Mouse (Mus musculus) liver, embryonic 14.5 days (tissue): ENCODE results near the gene Mgat5. TPM values are rescaled to one million over a fixed set of nuclear protein-coding genes. Genes with fewer than 3 reads are reported as not detected.

Source experiments
- ATAC-seq: fragments of 200-750 bp; cut with Nextera tagmentation; 2 replicates; pipeline ENCODE4 v1.8.0; 2017; ENCODE audit warnings: moderate number of reproducible peaks, mild to moderate bottlenecking, moderate library complexity; ENCODE audit not compliant: insufficient read depth
- DNase-seq, 3 experiments: peaks; one replicate each; pipeline ENCODE4 v3.0.0-alpha.2; 2012 to 2013; ENCODE audit warnings: low read depth in 3 of 3, low spot score in 3 of 3
- H3K27ac ChIP-seq: fragments of 300-500 bp; sonication (generic); 2 replicates; pipeline ENCODE4 v1.5.1; 2014; ENCODE audit warnings: moderate library complexity, mild to moderate bottlenecking, control low read depth, inconsistent platforms
- H3K27me3 ChIP-seq: fragments of 300-500 bp; sonication (generic); 2 replicates; pipeline ENCODE4 v1.6.1; 2014; ENCODE audit warnings: mild to moderate bottlenecking, low read length, moderate library complexity; ENCODE audit not compliant: control insufficient read depth, insufficient read depth
- H3K36me3 ChIP-seq: fragments of 300-500 bp; sonication (generic); replicated peaks from 2 replicates; pipeline ENCODE4 v1.6.1; 2014; ENCODE audit warnings: low read depth; ENCODE audit not compliant: control insufficient read depth, insufficient read depth
- H3K4me1 ChIP-seq, 2 experiments: fragments of 200-500 bp in 1 of 2; fragments of 300-500 bp in 1 of 2; sonication (generic) in 1 of 2; replicated peaks; 2 replicates each; pipeline ENCODE4 v1.6.1; 2012 to 2014; ENCODE audit warnings: antibody characterized with exemption in 1 of 2, inconsistent platforms in 1 of 2, low read length in 1 of 2; ENCODE audit not compliant: control insufficient read depth in 2 of 2, insufficient read depth in 2 of 2
- H3K4me2 ChIP-seq: fragments of 300-500 bp; sonication (generic); 2 replicates; pipeline ENCODE4 v1.6.1; 2014; ENCODE audit warnings: low read depth, mild to moderate bottlenecking, control low read depth, moderate library complexity
- H3K4me3 ChIP-seq, 2 experiments: fragments of 200-500 bp in 1 of 2; fragments of 300-500 bp in 1 of 2; sonication (generic) in 1 of 2; 2 replicates each; pipeline ENCODE4 v1.5.1; 2012 to 2014; ENCODE audit warnings: low read depth in 2 of 2, low read length in 2 of 2, mild to moderate bottlenecking in 2 of 2, control low read depth in 1 of 2, inconsistent platforms in 1 of 2, moderate library complexity in 1 of 2; ENCODE audit not compliant: insufficient read depth in 1 of 2
- H3K9ac ChIP-seq: fragments of 300-500 bp; sonication (generic); replicated peaks from 2 replicates; pipeline ENCODE4 v1.6.1; 2014; ENCODE audit warnings: mild to moderate bottlenecking, control low read depth, moderate library complexity
- H3K9me3 ChIP-seq: fragments of 300-500 bp; sonication (generic); 2 replicates; pipeline ENCODE4 v1.6.1; 2016; ENCODE audit warnings: low read length, mixed read lengths; ENCODE audit not compliant: control insufficient read depth
- CTCF ChIP-seq: IDR thresholded peaks from 2 replicates; pipeline ENCODE4 v1.5.1; 2016; ENCODE audit warnings: antibody characterized with exemption, low read depth, control low read depth
- EP300 ChIP-seq: IDR thresholded peaks from 2 replicates; pipeline ENCODE4 v1.6.1; 2016; ENCODE audit warnings: antibody characterized with exemption, low read depth
- WGBS: fragments of 180-500 bp; shearing (Covaris S2); extraction: QIAGEN DNeasy Blood & Tissue Kit; methylation state at CpG from one replicate; pipeline ENCODE4 v1.1.7; 2014; ENCODE audit not compliant: insufficient replicate concordance; 5-methylcytosine and 5-hydroxymethylcytosine counted together
- polyA plus RNA-seq, 2 experiments: library from polyadenylated mRNA; depleted of rRNA in 1 of 2; stranded (reverse) in 1 of 2; unstranded in 1 of 2; fragments of >200 nt; fragmentation: Nextera tagmentation in 1 of 2; extraction: Ambion mirVana in 1 of 2; gene quantifications; 2 replicates each; pipeline versions ENCODE4 v1.2.1 to v1.2.3; 2012 to 2014

The Mgat5 gene
- polyA plus RNA-seq, 2 experiments, result 0.62 to 0.67 TPM

DNA sequence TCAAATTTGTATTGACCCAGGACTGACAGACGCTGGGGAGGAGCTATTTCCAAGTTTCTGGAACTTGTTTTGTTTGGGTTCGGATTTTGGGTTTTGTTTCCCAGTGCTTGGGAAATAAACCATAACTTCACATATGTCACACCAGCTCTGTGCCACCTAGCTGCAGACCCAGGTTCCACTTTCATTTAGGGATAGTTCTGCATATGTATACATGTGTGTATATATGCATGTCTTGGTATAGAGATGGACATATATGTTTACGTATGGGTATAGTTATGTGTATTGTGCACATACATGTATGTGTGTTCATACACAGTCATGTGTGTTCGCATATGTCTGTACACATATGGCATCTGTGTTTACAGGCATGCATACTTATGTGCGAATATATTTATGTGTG, 326.9 kb downstream of the Mgat5 start:
- Histone ChIP-seq H3K27me3 (no peaks in the 10 kb centered on the region), H3K9ac (no peak overlapping the region), H3K27ac (no peak overlapping the region), H3K36me3 (no peaks in the 10 kb centered on the region), H3K4me1 (no peaks in the 10 kb centered on the region), H3K9me3 (no peaks in the 10 kb centered on the region), H3K4me2 (no peak overlapping the region), H3K4me3 (no peak overlapping the region)
- TF ChIP-seq EP300 (no peak), CTCF (no peak)
- ATAC-seq (no peak), DNase-seq (no peak)
- WGBS, result 59% methylated on average over 5 of the region's 5 CpGs

DNA sequence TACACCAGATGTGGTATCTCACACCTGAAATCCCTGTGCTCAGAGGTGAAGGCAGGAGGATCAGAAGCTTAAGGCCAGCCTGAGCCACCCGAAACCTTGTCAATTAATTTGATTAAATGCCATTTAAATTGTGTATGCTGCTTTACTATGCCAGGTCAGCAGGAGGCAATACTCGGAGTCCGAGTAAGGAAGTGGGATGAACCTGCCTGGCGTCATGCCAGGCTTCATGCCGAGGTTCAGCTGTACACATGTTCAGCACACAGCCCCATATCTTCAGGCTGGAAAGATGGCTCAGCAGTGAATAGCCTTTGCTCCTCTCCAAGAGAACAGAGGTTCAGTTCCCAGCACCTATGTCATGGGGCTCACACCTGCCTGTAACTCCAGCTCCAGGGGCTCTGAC, 331.6 kb downstream of the Mgat5 start:
- 58% methylated on average over 5 of the region's 5 CpGs for WGBS
- Histone ChIP-seq H3K9ac (no peak overlapping the region), H3K4me2 (no peak overlapping the region), H3K27ac (no peak overlapping the region), H3K9me3 (no peaks in the 10 kb centered on the region), H3K4me1 (no peaks in the 10 kb centered on the region), H3K27me3 (no peaks in the 10 kb centered on the region), H3K4me3 (no peak overlapping the region), H3K36me3 (no peaks in the 10 kb centered on the region)
- ATAC-seq, result no peak
- DNase-seq, result no peak
- TF ChIP-seq EP300, result no peak
- TF ChIP-seq CTCF, result no peak

DNA sequence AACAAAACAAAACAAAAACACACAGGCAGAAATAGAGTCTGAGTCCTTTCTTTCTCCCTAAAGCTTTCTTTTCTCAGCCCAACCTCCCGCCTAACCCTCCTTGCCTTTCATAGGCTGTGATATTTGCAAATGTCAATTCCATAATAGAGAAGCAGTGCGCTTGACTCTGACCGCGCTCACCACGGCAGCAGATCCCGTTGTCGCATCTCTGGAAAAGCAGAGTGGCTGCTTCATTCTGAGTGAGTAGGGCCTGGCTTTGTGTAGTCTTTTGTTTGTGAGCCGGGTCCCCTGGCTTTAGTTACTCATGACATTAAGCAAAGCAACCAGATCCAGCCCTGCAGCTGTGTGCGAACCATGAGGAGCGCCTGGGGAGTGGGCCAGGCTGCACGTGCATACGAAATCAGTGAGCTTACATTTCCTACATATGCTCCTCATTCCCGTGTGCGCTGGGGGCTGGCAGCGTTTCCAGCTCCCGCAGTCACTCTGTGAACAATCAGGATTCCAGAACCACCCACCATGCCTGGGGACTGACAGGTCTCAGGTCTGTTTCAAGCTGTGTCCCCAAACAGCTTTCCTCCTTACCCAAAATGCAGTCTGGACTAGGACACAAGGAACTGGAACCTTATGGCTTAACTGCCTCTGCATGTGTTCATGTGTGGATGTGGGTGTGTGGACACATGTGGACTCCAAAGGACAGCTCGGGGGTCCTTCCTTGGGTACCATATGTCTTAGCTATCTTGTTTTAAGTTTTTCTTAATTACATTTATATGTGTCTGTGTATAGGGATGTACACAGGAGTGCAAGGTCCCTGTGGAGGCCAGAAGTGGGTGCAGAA, 332.6 kb downstream of the Mgat5 start:
- H3K4me3 ChIP-seq, result no peak overlapping the region
- H3K9me3 ChIP-seq, result no peaks in the 10 kb centered on the region
- H3K27me3 ChIP-seq, result no peaks in the 10 kb centered on the region
- H3K9ac ChIP-seq, result no peak overlapping the region
- WGBS, result 55% methylated on average over 17 of the region's 17 CpGs
- no peaks in the 10 kb centered on the region for H3K4me1 ChIP-seq
- H3K36me3 ChIP-seq, result no peaks in the 10 kb centered on the region
- DNase-seq, result no peak
- TF ChIP-seq CTCF (no peak), EP300 (no peak)
- no peak overlapping the region for H3K27ac ChIP-seq
- no peak overlapping the region for H3K4me2 ChIP-seq
- no peak for ATAC-seq
